Comparison of ENCODE assay signal across 12 mouse cellular contexts in the genomic region with DNA sequence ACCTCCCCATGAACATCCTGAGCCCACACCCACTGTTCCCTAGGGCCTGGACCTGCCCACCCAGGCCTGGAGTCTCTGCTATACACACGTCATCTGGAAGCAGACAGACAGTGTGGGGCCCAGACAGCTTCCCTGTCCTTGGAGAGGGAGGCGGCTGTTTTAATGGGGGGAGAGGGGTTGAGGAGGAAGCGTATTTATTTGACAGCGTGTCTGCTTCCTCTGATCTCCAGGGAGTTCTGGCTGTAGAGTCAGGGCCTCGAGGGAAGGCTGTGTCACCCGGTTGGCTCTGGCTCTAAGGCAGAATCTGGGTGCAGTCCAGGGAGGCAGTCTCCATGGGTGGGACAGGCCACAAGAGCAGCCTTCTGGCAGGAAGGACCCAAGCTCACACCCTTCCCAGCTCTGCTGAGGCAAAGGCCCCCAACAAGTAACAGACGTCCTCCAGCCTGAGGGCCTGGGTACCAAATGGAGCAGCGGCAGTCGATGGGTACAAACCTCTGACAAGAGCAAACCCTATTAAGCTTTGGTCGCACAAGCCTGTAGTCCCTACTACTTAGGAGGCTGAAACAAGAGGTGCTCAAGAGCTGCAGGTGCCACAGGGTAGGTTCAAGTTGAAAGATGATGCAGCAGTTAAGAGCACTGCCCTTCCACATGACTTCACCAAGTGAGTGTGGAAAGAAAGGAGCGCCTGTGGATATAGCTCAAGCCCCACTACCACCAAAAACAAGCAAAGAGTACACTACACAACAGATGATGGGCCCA. TPM values are rescaled to one million over a fixed set of nuclear protein-coding genes. Genes with fewer than 3 reads are reported as not detected.
DNase-seq lines count a peak whose midpoint lies in the region; ATAC-seq lines count a peak whose summit lies in the region.
"Had no signal": no experiment of that assay in that cellular context is flagged by ENCODE, and none has a peak within 500 bp of the region (broad histone marks: within the 10 kb centered on the region; RNA-seq: fewer than 3 reads in every experiment).

No protein-coding gene starts in this region.

- 0 out of 2 replicates have a peak, but pooled peaks have one; percentile 28 for ATAC-seq in erythroblast, adult 5-6 weeks (replicated peaks; ENCODE audit: low FRiP score, poor library complexity, severe bottlenecking)

- peak; percentile 28 to 52 for DNase-seq in heart, adult 18-20 months
- DNase-seq in heart, adult 8-10 months (ENCODE audit: low spot score): no peak
- peak; percentile 57 for DNase-seq in CD4-positive helper T cell, adult 2 months (ENCODE audit: low read depth, low spot score)
- DNase-seq in lung, postnatal 14 days: peak; percentile 80
- DNase-seq in retina, postnatal 1 day: no peak
- DNase-seq in right cerebral cortex, postnatal 4 days: no peak
- no peak for DNase-seq in frontal cortex, adult 2 months (ENCODE audit: extremely low spot score in 1 of 2, low spot score in 1 of 2)

RNA-seq across cellular contexts. Expression of a gene that starts 9.5 kb away (rescaled TPM):
- 1 to 10 TPM in 1 of 2 experiments, under 1 TPM in 1; 0.55 to 6.6 TPM for total RNA-seq in heart, adult 18-20 months (2021)
- total RNA-seq in heart, adult 8-10 months (2022): 1 to 10 TPM in 1 of 4 experiments, under 1 TPM in 3; 0.44 to 1.0 (median 0.83) TPM
- 1.7 and 1.9 TPM in 2 replicates for total RNA-seq in erythroblast, adult 5-6 weeks (2015; ENCODE audit: low replicate concordance)
- 0.28 and 0.68 TPM in 2 replicates for total RNA-seq in erythroblast, adult 5-6 weeks (2017; ENCODE audit: low replicate concordance)
- 8.5 and 9.1 TPM in 2 replicates for polyA plus RNA-seq in frontal cortex, adult 2 months (2012; rRNA removed)

RNA-seq across cellular contexts. Expression of a gene that starts 41.6 kb away (rescaled TPM):
- 100 to 1,000 TPM; 266 to 277 TPM for total RNA-seq in heart, adult 18-20 months (2021)
- 100 to 1,000 TPM; 243 to 269 (median 257) TPM for total RNA-seq in heart, adult 8-10 months (2022)
- total RNA-seq in erythroblast, adult 5-6 weeks (2015; ENCODE audit: low replicate concordance): 80.5 and 95.3 TPM in 2 replicates
- total RNA-seq in erythroblast, adult 5-6 weeks (2017; ENCODE audit: low replicate concordance): 81.2 and 90.5 TPM in 2 replicates
- 335 and 372 TPM in 2 replicates for polyA plus RNA-seq in frontal cortex, adult 2 months (2012; rRNA removed)

RNA-seq across cellular contexts. Expression of a gene that starts 59.6 kb away (rescaled TPM):
- total RNA-seq in heart, adult 18-20 months (2021): not detected
- total RNA-seq in heart, adult 8-10 months (2022): not detected
- total RNA-seq in erythroblast, adult 5-6 weeks (2015; ENCODE audit: low replicate concordance): not detected in 2 replicates
- total RNA-seq in erythroblast, adult 5-6 weeks (2017; ENCODE audit: low replicate concordance): not detected in 2 replicates
- polyA plus RNA-seq in frontal cortex, adult 2 months (2012; rRNA removed): not detected in 2 replicates
- polyA plus RNA-seq: brain, embryonic 14.5 days; hindbrain, embryonic 15.5 days; limb, embryonic 11.5 days; neural tube, embryonic 12.5 days had no signal

Comparison
In these comparisons a context has a peak if more than half of its experiments do, and no peak if none do; other contexts are left out.
1. DNase-seq: peak in heart, adult 18-20 months (2 of 2), CD4-positive helper T cell, adult 2 months (single experiment) and lung, postnatal 14 days (single experiment); none in heart, adult 8-10 months (single experiment), retina, postnatal 1 day (single experiment), right cerebral cortex, postnatal 4 days (single experiment) and frontal cortex, adult 2 months (0 of 2).